Mouse (Mus musculus) adrenal gland, postnatal 4 days (tissue): Measurements from ENCODE around the gene Zfp13. TPM values are rescaled to one million over a fixed set of nuclear protein-coding genes. Genes with fewer than 3 reads are reported as not detected.

Experiments
- DNase-seq, 2 experiments: peaks; one replicate each; pipeline ENCODE4 v3.0.0; 2021 to 2022; ENCODE audit warnings: low spot score in 2 of 2, mixed read lengths in 2 of 2
- total RNA-seq, 2 experiments: library from RNA; stranded (reverse); gene quantifications; 2 replicates each; pipeline ENCODE4 v1.2.3; 2021

Gene Zfp13
- total RNA-seq, 2 experiments from 2014 or later, result 27.5 to 29.7 TPM

GRCm38 (mm10) chr17:23551416-23551815 lies 47.9 kb downstream of the Zfp13 start:
- DNase-seq, result no peak

- DNase-seq, result no peak
Observed at GRCm38 (mm10) chr17:23550856-23551255, 48.4 kb downstream of the Zfp13 start.

GRCm38 (mm10) chr17:23550188-23550791 lies 49.0 kb downstream of the Zfp13 start:
- DNase-seq, result peak; percentile 77 to 84

GRCm38 (mm10) chr17:23549441-23549840 lies 49.8 kb downstream of the Zfp13 start:
- DNase-seq, result no peak

- peak in 1 of 2 experiments; percentile 47 for DNase-seq
Observed at GRCm38 (mm10) chr17:23548615-23549014, 50.7 kb downstream of the Zfp13 start.

- DNase-seq, result no peak
Observed at GRCm38 (mm10) chr17:23547681-23548443, 51.4 kb downstream of the Zfp13 start.

GRCm38 (mm10) chr17:23546702-23547505 lies 52.4 kb downstream of the Zfp13 start:
- peak in 1 of 2 experiments; percentile 56 for DNase-seq

- DNase-seq, result peak; percentile 53 to 58
Observed at GRCm38 (mm10) chr17:23546333-23546701, 53.0 kb downstream of the Zfp13 start.

- DNase-seq, result no peak
Observed at GRCm38 (mm10) chr17:23545841-23546240, 53.4 kb downstream of the Zfp13 start.

GRCm38 (mm10) chr17:23544766-23545165 lies 54.5 kb downstream of the Zfp13 start:
- DNase-seq, result no peak

- DNase-seq, result no peak
Observed at GRCm38 (mm10) chr17:23543983-23544382, 55.3 kb downstream of the Zfp13 start.

- DNase-seq, result no peak
Observed at GRCm38 (mm10) chr17:23543325-23543724, 56.0 kb downstream of the Zfp13 start.

- DNase-seq, result no peak
Observed at GRCm38 (mm10) chr17:23542835-23543234, 56.5 kb downstream of the Zfp13 start.

GRCm38 (mm10) chr17:23542004-23542720 lies 57.1 kb downstream of the Zfp13 start:
- no peak for DNase-seq

- no peak for DNase-seq
Observed at GRCm38 (mm10) chr17:23540605-23541475, 58.4 kb downstream of the Zfp13 start.

- no peak for DNase-seq
Observed at GRCm38 (mm10) chr17:23540106-23540505, 59.2 kb downstream of the Zfp13 start.

- DNase-seq, result no peak
Observed at GRCm38 (mm10) chr17:23539608-23540007, 59.7 kb downstream of the Zfp13 start.

- no peak for DNase-seq
Observed at GRCm38 (mm10) chr17:23538299-23539015, 60.8 kb downstream of the Zfp13 start.

- no peak for DNase-seq
Observed at GRCm38 (mm10) chr17:23537554-23538255, 61.6 kb downstream of the Zfp13 start.
